Mouse (Mus musculus) central nervous system, embryonic 11.5 days (tissue): ENCODE results near the gene Izumo4. TPM values are rescaled to one million over a fixed set of nuclear protein-coding genes. Genes with fewer than 3 reads are reported as not detected.

Experiments
- polyA plus RNA-seq: library from polyadenylated mRNA; depleted of rRNA; stranded (reverse); fragments of >200 nt; gene quantifications from 2 replicates; pipeline ENCODE4 v1.2.3, GENCODE M21; 2012; rRNA removed

Izumo4 gene
- 24.8 and 32.5 TPM in 2 replicates for polyA plus RNA-seq

DNA sequence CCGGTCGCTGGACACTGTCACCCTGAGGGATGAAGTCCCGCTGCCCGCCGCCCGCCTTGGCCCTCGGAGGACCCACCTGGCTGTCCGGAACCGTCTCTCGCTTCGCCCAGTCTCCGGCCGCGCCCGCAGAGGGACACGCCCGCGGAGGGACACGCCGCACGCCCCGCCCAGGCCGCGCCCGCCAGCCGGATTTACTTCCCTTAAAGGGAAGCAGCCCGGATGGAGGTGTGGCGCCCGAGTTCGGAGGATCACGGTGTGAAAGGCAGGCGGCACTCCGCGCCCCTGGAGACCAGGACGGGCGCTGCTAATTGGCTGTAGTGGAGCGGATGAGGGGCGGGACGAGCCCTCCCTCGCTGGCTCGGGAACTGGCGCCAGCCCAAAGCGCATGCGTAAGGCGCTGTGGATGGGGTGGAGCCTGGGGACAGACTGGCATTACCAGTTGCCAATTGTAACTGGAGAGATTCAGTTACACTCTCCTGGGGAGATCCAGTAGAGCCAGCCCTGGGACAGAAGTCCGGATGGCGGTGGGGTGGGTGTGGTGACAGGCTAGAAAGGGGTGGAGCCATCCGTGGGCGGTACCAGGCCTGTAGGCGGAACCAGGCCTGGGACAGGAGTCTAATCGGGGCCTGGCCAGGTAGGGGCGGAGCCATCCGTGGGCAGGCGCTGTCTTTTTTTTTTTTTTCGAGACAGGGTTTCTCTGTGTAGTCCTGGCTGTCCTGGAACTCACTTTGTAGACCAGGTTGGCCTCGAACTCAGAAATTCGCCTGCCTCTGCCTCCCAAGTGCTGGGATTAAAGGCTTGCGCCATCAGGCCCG, at the start of gene Izumo4, which contains the start of gene Mob3a:
Gene Izumo4 (plus strand): TSS at position 464 of the 815 bp plus-strand sequence.
Gene Mob3a (minus strand): TSS at position 257 of the 815 bp plus-strand sequence.

DNA sequence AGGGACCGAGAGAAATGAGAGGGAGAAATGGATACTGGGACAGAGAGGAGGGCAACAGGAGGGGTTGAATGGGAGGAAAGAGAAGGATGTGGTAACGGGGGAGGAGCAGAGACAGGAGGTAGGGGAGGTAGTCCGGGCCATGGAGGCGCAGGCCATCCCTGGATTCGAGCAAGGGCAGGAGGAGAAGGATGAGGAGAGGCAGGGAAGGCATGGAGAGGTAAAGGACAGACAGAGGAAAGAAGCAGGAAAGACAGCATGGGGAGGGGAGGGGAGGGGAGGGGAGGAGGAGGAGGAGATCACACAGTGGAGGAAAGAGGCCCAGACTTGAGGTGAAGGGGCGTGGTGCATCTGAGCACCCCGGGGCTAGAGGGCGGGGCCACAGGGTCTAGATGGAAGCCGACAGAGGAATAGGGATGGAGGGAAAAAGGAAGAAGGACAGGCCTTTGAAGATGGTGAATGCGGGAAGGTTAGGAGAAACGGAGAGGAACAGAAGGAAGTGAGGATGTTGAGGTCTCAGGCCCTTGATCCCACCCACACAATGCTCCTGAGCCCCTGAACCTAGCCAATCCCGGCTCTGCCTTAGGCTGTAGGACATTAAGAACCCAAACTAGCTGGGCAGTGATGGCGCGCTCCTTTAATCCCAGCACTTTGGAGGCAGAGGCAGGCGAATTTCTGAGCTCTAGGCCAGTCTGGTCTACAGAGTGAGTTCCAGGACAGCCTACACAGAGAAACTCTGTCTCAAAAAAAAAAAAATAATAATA, 44.9 kb upstream of the Izumo4 start, which contains the start of gene Btbd2:
Gene Btbd2 (minus strand): TSS at position 209 of the 761 bp plus-strand sequence.

GRCm38 (mm10) chr10:80677942-80678436, 24.0 kb upstream of the Izumo4 start, which contains the start of gene Mknk2:
Mknk2 (minus strand) TSS chr10:80678112.

DNA sequence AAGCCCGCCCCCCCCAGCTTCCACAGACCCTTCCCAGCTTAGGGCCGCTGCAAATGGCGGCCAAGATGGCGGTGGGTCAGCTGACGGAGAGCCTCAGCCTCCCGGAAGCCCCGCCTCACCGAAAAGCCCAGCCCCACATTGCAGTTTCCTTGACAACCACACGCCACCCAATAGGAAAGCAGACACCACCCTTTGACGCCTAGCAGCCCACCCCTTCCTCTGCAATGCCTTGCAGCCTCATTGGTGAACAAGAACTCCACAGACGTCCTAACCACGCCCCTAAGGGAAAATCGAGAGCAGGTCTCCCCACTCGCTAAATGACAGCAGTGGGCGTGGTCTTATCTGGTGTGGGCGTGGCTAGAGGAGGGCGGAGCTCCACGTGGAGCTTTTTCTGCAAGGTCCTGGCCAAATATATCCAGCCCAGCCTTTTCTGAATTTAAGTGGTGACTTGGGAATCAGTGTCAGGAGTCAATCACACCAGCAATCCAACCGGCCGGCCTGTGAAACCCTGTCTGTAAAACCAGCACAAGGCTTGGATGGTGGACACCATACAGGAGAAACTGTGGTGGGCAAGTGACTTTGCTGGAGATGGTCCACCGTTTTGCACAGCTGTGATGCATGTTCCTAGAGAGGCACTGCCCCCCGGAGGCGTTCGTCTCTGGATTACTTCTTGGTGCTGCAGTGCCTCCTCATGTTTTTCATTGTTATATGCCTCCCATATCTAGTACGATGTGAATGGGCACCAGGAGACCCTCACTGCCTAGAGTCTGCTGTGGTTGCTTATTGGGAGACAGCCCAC, 40.4 kb downstream of the Izumo4 start, which contains the start of gene Ap3d1:
Gene Ap3d1 (minus strand): TSS at position 85 of the 799 bp plus-strand sequence.

DNA sequence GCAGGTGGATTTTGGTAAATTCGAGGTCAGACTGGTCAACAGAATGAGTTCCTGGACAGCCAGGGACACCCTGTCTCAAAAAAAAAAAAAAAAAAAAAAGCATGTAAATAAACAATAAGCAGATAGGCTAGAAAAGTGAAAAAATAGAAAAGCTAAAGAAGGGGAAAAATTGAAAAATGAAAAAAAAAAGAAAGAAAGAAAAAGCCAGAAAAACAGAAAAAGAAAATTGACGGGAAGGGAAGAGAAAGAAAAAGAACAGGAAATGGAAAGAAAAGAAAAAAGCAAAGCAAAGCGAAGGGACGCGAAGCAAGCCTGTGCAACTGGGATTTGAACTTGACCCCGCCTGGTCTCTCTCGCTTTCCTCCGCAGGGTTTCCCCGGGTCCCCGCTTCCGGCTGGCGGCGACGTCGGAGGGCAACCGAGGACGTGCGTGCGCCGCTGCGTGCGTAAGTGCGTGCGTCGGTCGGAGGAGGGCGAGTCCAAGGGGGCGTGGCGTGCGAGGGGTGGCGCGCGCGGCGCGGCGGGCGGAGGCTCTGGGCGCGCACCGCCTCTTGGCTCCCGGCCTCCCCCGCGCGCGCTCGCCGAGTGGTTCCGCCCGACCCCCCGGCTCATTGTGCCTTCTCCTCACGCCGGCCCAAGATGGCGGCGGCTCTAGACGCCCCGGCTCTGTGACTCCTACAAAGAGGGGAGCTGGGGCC, 52.8 kb downstream of the Izumo4 start, which contains the start of gene Dot1l:
Gene Dot1l (plus strand): TSS at position 613 of the 697 bp plus-strand sequence.

Other genes starting within 250 kb of the Izumo4 start
- 5.6 and 6.1 TPM in 2 replicates for gene Onecut3, start 207.3 kb upstream of the Izumo4 start, polyA plus RNA-seq
- 0.43 and 0.58 TPM in 2 replicates for gene Atp8b3, start 163.1 kb upstream of the Izumo4 start, polyA plus RNA-seq
- 43.3 and 54.8 TPM in 2 replicates for gene Rexo1, start 140.6 kb upstream of the Izumo4 start, polyA plus RNA-seq
- gene Klf16, start 124.9 kb upstream of the Izumo4 start, polyA plus RNA-seq: 10.5 and 12.0 TPM in 2 replicates
- gene Abhd17a, start 111.8 kb upstream of the Izumo4 start, polyA plus RNA-seq: 97.0 and 107 TPM in 2 replicates
- 48.7 and 54.0 TPM in 2 replicates for gene Scamp4, start 99.3 kb upstream of the Izumo4 start, polyA plus RNA-seq
- gene Adat3, start 99.3 kb upstream of the Izumo4 start, polyA plus RNA-seq: 9.7 and 11.8 TPM in 2 replicates
- 5.1 and 5.9 TPM in 2 replicates for gene Gm49322, start 96.2 kb upstream of the Izumo4 start, polyA plus RNA-seq
- 169 and 230 TPM in 2 replicates for gene Csnk1g2, start 79.3 kb upstream of the Izumo4 start, polyA plus RNA-seq
- gene Btbd2, start 45.1 kb upstream of the Izumo4 start, polyA plus RNA-seq: 65.9 and 84.8 TPM in 2 replicates
- 86.7 and 103 TPM in 2 replicates for gene Mknk2, start 24.1 kb upstream of the Izumo4 start, polyA plus RNA-seq
- 21.9 and 34.8 TPM in 2 replicates for gene Mob3a, start 207 bp upstream of the Izumo4 start, polyA plus RNA-seq
- 112 and 113 TPM in 2 replicates for gene Ap3d1, start 40.1 kb downstream of the Izumo4 start, polyA plus RNA-seq
- 55.5 and 55.9 TPM in 2 replicates for gene Dot1l, start 53.0 kb downstream of the Izumo4 start, polyA plus RNA-seq
- 101 and 144 TPM in 2 replicates for gene Sf3a2, start 96.0 kb downstream of the Izumo4 start, polyA plus RNA-seq
- 107 and 143 TPM in 2 replicates for gene Plekhj1, start 96.4 kb downstream of the Izumo4 start, polyA plus RNA-seq
- 1.3 and 1.4 TPM in 2 replicates for gene Amh, start 103.1 kb downstream of the Izumo4 start, polyA plus RNA-seq
- gene Jsrp1, start 111.3 kb downstream of the Izumo4 start, polyA plus RNA-seq: 1.2 and 1.5 TPM in 2 replicates
- gene Oaz1, start 124.5 kb downstream of the Izumo4 start, polyA plus RNA-seq: 668 and 753 TPM in 2 replicates
- 0.46 and 0.48 TPM in 2 replicates for gene Lingo3, start 141.9 kb downstream of the Izumo4 start, polyA plus RNA-seq
- gene Lsm7, start 153.0 kb downstream of the Izumo4 start, polyA plus RNA-seq: 416 and 423 TPM in 2 replicates
- 43.7 and 57.8 TPM in 2 replicates for gene Sppl2b, start 153.1 kb downstream of the Izumo4 start, polyA plus RNA-seq
- 0.01 and 0.02 TPM in 2 replicates for gene Tmprss9, start 169.7 kb downstream of the Izumo4 start, polyA plus RNA-seq
- 199 and 235 TPM in 2 replicates for gene Timm13, start 198.8 kb downstream of the Izumo4 start, polyA plus RNA-seq
- 69.6 and 106 TPM in 2 replicates for gene Lmnb2, start 216.1 kb downstream of the Izumo4 start, polyA plus RNA-seq
- gene Gadd45b, start 227.9 kb downstream of the Izumo4 start, polyA plus RNA-seq: 12.2 and 15.1 TPM in 2 replicates